ENCODE assay signal across 13 mouse cellular contexts in genomic region chr15:97808532-97808931, GRCm38 (mm10).
"Had no signal": no experiment of that assay in that cellular context is flagged by ENCODE, and none has a peak within 500 bp of the region (broad histone marks: within the 10 kb centered on the region; RNA-seq: fewer than 3 reads in every experiment).

No protein-coding gene starts in this region.

- H3K9ac ChIP-seq: lung, embryonic 14.5 days; midbrain, embryonic 12.5 days; neural tube, embryonic 13.5 days; neural tube, embryonic 15.5 days had no signal

- H3K27me3 ChIP-seq: midbrain, embryonic 12.5 days; neural tube, embryonic 13.5 days; neural tube, embryonic 15.5 days had no signal

- H3K9me3 ChIP-seq: midbrain, embryonic 10.5 days; midbrain, embryonic 12.5 days; neural tube, embryonic 13.5 days; neural tube, embryonic 15.5 days had no signal

- H3K4me3 ChIP-seq: midbrain, embryonic 10.5 days; midbrain, embryonic 12.5 days; myocyte; neural tube, embryonic 13.5 days; neural tube, embryonic 15.5 days had no signal

- H3K27ac ChIP-seq: midbrain, embryonic 10.5 days; midbrain, embryonic 12.5 days; neural tube, embryonic 13.5 days; neural tube, embryonic 15.5 days had no signal

- DNase-seq: lung, adult 18-20 months; lung, embryonic 14.5 days; lung, postnatal 10 days; midbrain, embryonic 14.5 days; right cerebral cortex, postnatal 14 days; thymus, adult 18-20 months; thymus, postnatal 14 days; thymus, postnatal 36 days had no signal
